Mouse (Mus musculus) liver, embryonic 14.5 days (tissue): ENCODE data around the gene Gm45713. TPM values are rescaled to one million over a fixed set of nuclear protein-coding genes. Genes with fewer than 3 reads are reported as not detected.
"Not testable (repeated sequence)": the region's sequence is repeated elsewhere in the genome, so short reads cannot be mapped to it uniquely, and the experiment has no call there.

Experiments used
- ATAC-seq: fragments of 200-750 bp; cut with Nextera tagmentation; 2 replicates; pipeline ENCODE4 v1.8.0; 2017; ENCODE audit warnings: moderate number of reproducible peaks, mild to moderate bottlenecking, moderate library complexity; ENCODE audit not compliant: insufficient read depth
- DNase-seq, 3 experiments: peaks; one replicate each; pipeline ENCODE4 v3.0.0-alpha.2; 2012 to 2013; ENCODE audit warnings: low read depth in 3 of 3, low spot score in 3 of 3
- H3K27ac ChIP-seq: fragments of 300-500 bp; sonication (generic); 2 replicates; pipeline ENCODE4 v1.5.1; 2014; ENCODE audit warnings: moderate library complexity, mild to moderate bottlenecking, control low read depth, inconsistent platforms
- H3K27me3 ChIP-seq: fragments of 300-500 bp; sonication (generic); 2 replicates; pipeline ENCODE4 v1.6.1; 2014; ENCODE audit warnings: mild to moderate bottlenecking, low read length, moderate library complexity; ENCODE audit not compliant: control insufficient read depth, insufficient read depth
- H3K36me3 ChIP-seq: fragments of 300-500 bp; sonication (generic); replicated peaks from 2 replicates; pipeline ENCODE4 v1.6.1; 2014; ENCODE audit warnings: low read depth; ENCODE audit not compliant: control insufficient read depth, insufficient read depth
- H3K4me1 ChIP-seq, 2 experiments: fragments of 200-500 bp in 1 of 2; fragments of 300-500 bp in 1 of 2; sonication (generic) in 1 of 2; replicated peaks; 2 replicates each; pipeline ENCODE4 v1.6.1; 2012 to 2014; ENCODE audit warnings: antibody characterized with exemption in 1 of 2, inconsistent platforms in 1 of 2, low read length in 1 of 2; ENCODE audit not compliant: control insufficient read depth in 2 of 2, insufficient read depth in 2 of 2
- H3K4me2 ChIP-seq: fragments of 300-500 bp; sonication (generic); 2 replicates; pipeline ENCODE4 v1.6.1; 2014; ENCODE audit warnings: low read depth, mild to moderate bottlenecking, control low read depth, moderate library complexity
- H3K4me3 ChIP-seq, 2 experiments: fragments of 200-500 bp in 1 of 2; fragments of 300-500 bp in 1 of 2; sonication (generic) in 1 of 2; 2 replicates each; pipeline ENCODE4 v1.5.1; 2012 to 2014; ENCODE audit warnings: low read depth in 2 of 2, low read length in 2 of 2, mild to moderate bottlenecking in 2 of 2, control low read depth in 1 of 2, inconsistent platforms in 1 of 2, moderate library complexity in 1 of 2; ENCODE audit not compliant: insufficient read depth in 1 of 2
- H3K9ac ChIP-seq: fragments of 300-500 bp; sonication (generic); replicated peaks from 2 replicates; pipeline ENCODE4 v1.6.1; 2014; ENCODE audit warnings: mild to moderate bottlenecking, control low read depth, moderate library complexity
- H3K9me3 ChIP-seq: fragments of 300-500 bp; sonication (generic); 2 replicates; pipeline ENCODE4 v1.6.1; 2016; ENCODE audit warnings: low read length, mixed read lengths; ENCODE audit not compliant: control insufficient read depth
- CTCF ChIP-seq: IDR thresholded peaks from 2 replicates; pipeline ENCODE4 v1.5.1; 2016; ENCODE audit warnings: antibody characterized with exemption, low read depth, control low read depth
- EP300 ChIP-seq: IDR thresholded peaks from 2 replicates; pipeline ENCODE4 v1.6.1; 2016; ENCODE audit warnings: antibody characterized with exemption, low read depth
- WGBS: fragments of 180-500 bp; shearing (Covaris S2); extraction: QIAGEN DNeasy Blood & Tissue Kit; methylation state at CpG from one replicate; pipeline ENCODE4 v1.1.7; 2014; ENCODE audit not compliant: insufficient replicate concordance; 5-methylcytosine and 5-hydroxymethylcytosine counted together
- polyA plus RNA-seq, 2 experiments: library from polyadenylated mRNA; depleted of rRNA in 1 of 2; stranded (reverse) in 1 of 2; unstranded in 1 of 2; fragments of >200 nt; fragmentation: Nextera tagmentation in 1 of 2; extraction: Ambion mirVana in 1 of 2; gene quantifications; 2 replicates each; pipeline versions ENCODE4 v1.2.1 to v1.2.3; 2012 to 2014

Gene Gm45713
- polyA plus RNA-seq, 2 experiments: 0.63 TPM; not detected in 1

- peak overlapping the region; percentile 94 for H3K9ac ChIP-seq
- ATAC-seq (no peak), DNase-seq (no peak)
- under 1% methylated on average over 6 of the region's 6 CpGs for WGBS
- no peaks in the 10 kb centered on the region for H3K27me3 ChIP-seq
- peaks cover 23 to 28% of the 10 kb centered on the region in 2 experiments for H3K4me1 ChIP-seq
- no peaks in the 10 kb centered on the region for H3K9me3 ChIP-seq
- H3K36me3 ChIP-seq: peaks cover 28% of the 10 kb centered on the region
- peak overlapping the region; percentile 83 for H3K27ac ChIP-seq
- H3K4me2 ChIP-seq: peak overlapping the region; percentile 85
- peak overlapping the region; percentile 87 to 91 for H3K4me3 ChIP-seq
- TF ChIP-seq EP300 (no peak), CTCF (no peak)
Observed at GRCm38 (mm10) chr7:45127700-45128224, 8.3 kb downstream of the Gm45713 start.

- TF ChIP-seq EP300 (no peak), CTCF (no peak; the same call in 1 of the 2 replicates)
- H3K4me1 ChIP-seq: peaks cover 23 to 31% of the 10 kb centered on the region in 2 experiments
- DNase-seq: no peak
- ATAC-seq: no peak
- peak overlapping the region; percentile 94 for H3K9ac ChIP-seq
- H3K27ac ChIP-seq: peak overlapping the region; percentile 83
- H3K4me3 ChIP-seq: peak overlapping the region; percentile 87 to 91
- H3K9me3 ChIP-seq: no peaks in the 10 kb centered on the region
- no peaks in the 10 kb centered on the region for H3K27me3 ChIP-seq
- H3K4me2 ChIP-seq: peak overlapping the region; percentile 85
- WGBS: 10% methylated on average over 21 of the region's 21 CpGs
- peaks cover 35% of the 10 kb centered on the region for H3K36me3 ChIP-seq
Observed at GRCm38 (mm10) chr7:45126844-45127699, 9.0 kb downstream of the Gm45713 start.

- peaks cover 43% of the 10 kb centered on the region for H3K36me3 ChIP-seq
- H3K9me3 ChIP-seq: no peaks in the 10 kb centered on the region
- peak overlapping the region; percentile 87 to 91 for H3K4me3 ChIP-seq
- peaks cover 23 to 35% of the 10 kb centered on the region in 2 experiments for H3K4me1 ChIP-seq
- WGBS: 50% methylated on average over 17 of the region's 17 CpGs
- no peaks in the 10 kb centered on the region for H3K27me3 ChIP-seq
- peak overlapping the region; percentile 85 for H3K4me2 ChIP-seq
- TF ChIP-seq CTCF (no peak), EP300 (no peak)
- no peak for DNase-seq
- peak overlapping the region; percentile 83 for H3K27ac ChIP-seq
- ATAC-seq: no peak
- peak overlapping the region; percentile 94 for H3K9ac ChIP-seq
Observed at GRCm38 (mm10) chr7:45126147-45126843, 9.7 kb downstream of the Gm45713 start.

DNA sequence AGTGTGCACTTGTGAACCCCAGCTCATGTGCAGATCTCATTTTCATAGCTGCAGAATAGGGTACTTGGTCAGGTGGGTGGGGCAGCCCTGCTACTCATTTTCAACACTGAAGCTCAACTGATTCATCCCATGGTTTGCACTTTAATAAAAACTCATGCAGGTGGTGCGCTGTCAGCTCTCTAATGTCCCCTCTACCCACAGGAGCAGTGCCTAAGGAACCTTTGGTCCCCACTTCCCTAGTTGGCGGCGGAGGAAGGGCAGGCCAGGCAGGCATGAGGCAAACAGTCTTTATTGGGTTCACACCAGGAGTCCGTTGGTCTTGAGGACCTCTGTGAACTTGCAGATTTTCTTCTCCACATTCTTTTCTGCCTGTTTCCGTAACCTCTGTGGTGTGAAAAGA is 10.4 kb downstream of the Gm45713 start:
- Histone ChIP-seq H3K4me3 (peak overlapping the region in 1 of 2 experiments; percentile 91; a peak in 1 of 4 replicates), H3K4me1 (peaks cover 23 to 35% of the 10 kb centered on the region in 2 experiments), H3K27ac (peak overlapping the region; percentile 83), H3K36me3 (peaks cover 49% of the 10 kb centered on the region), H3K4me2 (peak overlapping the region; percentile 85)
- H3K9me3 ChIP-seq, DNase-seq, H3K9ac ChIP-seq, ATAC-seq, H3K27me3 ChIP-seq: not testable (repeated sequence)
- 63% methylated on average over 5 of the region's 5 CpGs for WGBS
